Mouse (Mus musculus) kidney, adult 2 months (tissue): ENCODE results near the gene Bpifb9a.
"Not testable (repeated sequence)": the region's sequence is repeated elsewhere in the genome, so short reads cannot be mapped to it uniquely, and the experiment has no call there.

ENCODE experiments used
- CTCF ChIP-seq: fragments of 200-500 bp; conservative IDR thresholded peaks from 2 replicates; pipeline ENCODE4 v1.5.1; 2011; ENCODE audit warnings: low read depth, mild to moderate bottlenecking, control low read depth, low read length, moderate library complexity, mixed read lengths; ENCODE audit not compliant: insufficient read depth, insufficient read length
- POLR2A ChIP-seq: fragments of 200-500 bp; IDR thresholded peaks from one replicate; pipeline ENCODE4 v1.6.1; 2011; ENCODE audit warnings: low read depth, low read length, control low read depth

GRCm38 (mm10) chr2:154294746-154295145 lies 37.1 kb downstream of the Bpifb9a start:
- TF ChIP-seq CTCF, result peak; percentile 50
- TF ChIP-seq POLR2A, result not testable (repeated sequence)
